Mouse (Mus musculus) T-cell, adult 2 months (primary cell): ENCODE results near the gene Ldlrad3.

Source experiments
- DNase-seq: peaks from one replicate; pipeline ENCODE4 v3.0.0; 2022; ENCODE audit warnings: low spot score

Ldlrad3 gene

GRCm38 (mm10) chr2:102185951-102186561, at the start of gene Ldlrad3:
Gene Ldlrad3, minus strand, starts transcription at chr2:102186385.
- peak; percentile 34 for DNase-seq

DNA sequence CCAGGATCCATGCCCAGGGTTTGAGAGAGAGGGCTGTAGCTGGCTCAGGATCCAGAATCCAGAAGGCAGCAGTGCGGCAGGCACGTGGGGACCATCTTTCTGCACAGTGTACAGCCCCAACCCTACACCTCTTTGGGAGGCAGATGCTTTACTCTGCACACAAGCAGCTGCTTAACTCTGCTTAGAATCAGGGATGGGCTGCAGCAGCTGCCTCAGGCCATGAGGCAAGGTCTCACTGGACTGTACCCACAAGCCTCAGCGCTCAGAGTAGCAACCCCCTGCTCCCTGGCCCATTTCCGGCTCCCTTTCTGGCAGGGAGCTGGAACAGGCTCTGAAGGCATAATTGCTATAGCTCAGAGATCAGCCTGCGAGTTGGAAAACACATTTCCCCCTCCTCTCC, 45.3 kb upstream of the Ldlrad3 start:
- DNase-seq, result no peak

- no peak for DNase-seq
Measured at GRCm38 (mm10) chr2:102229126-102229525, 42.9 kb upstream of the Ldlrad3 start.

DNA sequence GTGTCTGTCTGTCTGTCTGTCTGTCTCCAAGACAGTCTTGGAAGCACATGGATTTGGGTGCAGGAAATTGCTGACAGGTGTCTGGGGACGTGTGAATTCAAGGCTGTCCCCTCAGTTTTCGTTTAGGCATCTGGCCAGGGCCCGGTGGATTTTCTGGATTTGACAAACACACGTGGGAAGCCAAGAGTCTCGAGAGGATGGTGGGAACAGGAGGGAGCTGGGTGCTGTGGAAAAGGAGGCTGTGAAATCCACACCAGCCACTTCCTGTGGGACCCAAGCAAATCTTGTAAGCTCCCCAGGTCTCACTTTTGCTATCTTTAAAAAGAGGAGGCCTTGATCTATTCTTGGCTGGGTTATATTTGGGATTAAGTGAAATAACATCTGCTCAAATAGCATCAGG, 42.1 kb upstream of the Ldlrad3 start:
- DNase-seq, result no peak

- no peak for DNase-seq
Measured at GRCm38 (mm10) chr2:102227839-102228238, 41.7 kb upstream of the Ldlrad3 start.

- no peak for DNase-seq
Measured at GRCm38 (mm10) chr2:102226274-102226673, 40.1 kb upstream of the Ldlrad3 start.

GRCm38 (mm10) chr2:102223355-102224128, 37.4 kb upstream of the Ldlrad3 start:
- no peak for DNase-seq

DNA sequence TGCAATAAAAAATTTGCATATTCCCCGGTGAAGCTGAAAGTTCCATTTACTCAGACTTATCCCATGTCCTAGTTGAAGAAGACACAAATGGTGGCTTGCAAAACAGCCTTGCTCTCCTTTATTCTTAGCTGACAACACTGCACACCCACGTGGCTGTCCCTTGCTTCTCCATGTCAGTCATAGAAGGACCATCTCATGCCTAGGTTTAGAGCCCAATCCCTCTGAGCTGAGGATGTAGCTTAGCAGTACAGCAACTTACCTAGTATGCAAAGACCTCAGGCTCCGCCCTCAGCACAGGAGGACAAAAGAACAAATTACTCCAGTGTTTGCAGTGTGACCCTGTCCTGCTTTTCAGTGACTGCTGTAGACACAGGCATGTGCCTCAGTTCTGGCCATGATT, 36.6 kb upstream of the Ldlrad3 start:
- DNase-seq, result no peak

- DNase-seq, result no peak
Measured at GRCm38 (mm10) chr2:102216817-102217216, 30.6 kb upstream of the Ldlrad3 start.

GRCm38 (mm10) chr2:102212096-102212495, 25.9 kb upstream of the Ldlrad3 start:
- DNase-seq, result no peak

DNA sequence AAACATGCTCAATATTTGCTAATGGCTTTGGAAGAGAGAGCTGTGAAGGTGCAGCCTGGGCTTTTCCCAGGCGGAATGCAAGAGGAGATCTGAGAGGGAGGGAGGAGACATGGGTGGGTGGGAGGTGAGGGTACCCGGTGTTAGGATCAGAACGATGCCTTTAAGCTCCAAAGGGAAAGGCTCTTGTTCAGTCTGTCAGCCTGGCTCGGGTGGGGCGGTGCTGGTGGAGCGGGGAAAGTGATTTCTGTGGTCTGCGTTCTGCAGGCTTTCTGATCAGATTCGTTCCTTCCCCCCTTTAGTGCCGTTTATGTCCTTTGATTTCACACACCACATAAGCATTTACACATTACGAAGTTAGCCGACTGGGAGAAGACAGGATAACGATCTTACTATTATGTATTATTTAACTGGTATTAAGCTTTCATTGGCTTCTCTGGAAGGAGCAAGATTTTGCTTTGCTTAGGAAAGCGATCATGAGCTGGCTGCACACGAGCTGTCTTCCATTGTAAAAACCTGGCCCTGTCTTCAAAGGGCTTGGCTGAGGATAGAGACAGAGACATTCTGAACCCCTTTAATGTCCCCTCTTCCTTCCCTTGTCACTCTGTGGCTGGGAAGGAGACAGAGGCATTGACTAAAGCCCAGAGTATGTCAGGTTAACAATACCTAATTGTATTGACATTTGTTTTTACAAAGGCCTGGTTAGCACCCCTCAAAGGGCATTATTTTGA, 19.7 kb upstream of the Ldlrad3 start:
- DNase-seq, result no peak

DNA sequence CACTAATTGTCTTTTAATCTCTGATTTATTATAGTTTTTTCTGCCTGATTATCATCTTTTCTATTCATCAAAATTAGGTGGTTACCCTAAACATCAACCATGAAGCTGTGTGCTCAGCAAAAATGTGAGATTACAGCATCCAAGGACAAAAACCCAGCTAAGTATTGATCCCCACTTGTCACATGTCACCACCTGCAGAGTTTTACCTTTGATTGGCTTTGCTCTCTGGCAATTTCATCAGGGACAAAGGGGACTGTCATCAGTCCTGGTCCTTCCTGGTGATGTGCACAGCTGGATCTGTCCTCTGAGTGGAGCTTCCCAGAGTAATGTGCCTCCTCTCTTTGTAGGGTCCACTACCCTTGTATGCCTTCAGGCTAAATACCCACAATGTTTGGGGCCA, 17.3 kb upstream of the Ldlrad3 start:
- no peak for DNase-seq

- no peak for DNase-seq
Measured at GRCm38 (mm10) chr2:102202211-102202770, 16.1 kb upstream of the Ldlrad3 start.

DNA sequence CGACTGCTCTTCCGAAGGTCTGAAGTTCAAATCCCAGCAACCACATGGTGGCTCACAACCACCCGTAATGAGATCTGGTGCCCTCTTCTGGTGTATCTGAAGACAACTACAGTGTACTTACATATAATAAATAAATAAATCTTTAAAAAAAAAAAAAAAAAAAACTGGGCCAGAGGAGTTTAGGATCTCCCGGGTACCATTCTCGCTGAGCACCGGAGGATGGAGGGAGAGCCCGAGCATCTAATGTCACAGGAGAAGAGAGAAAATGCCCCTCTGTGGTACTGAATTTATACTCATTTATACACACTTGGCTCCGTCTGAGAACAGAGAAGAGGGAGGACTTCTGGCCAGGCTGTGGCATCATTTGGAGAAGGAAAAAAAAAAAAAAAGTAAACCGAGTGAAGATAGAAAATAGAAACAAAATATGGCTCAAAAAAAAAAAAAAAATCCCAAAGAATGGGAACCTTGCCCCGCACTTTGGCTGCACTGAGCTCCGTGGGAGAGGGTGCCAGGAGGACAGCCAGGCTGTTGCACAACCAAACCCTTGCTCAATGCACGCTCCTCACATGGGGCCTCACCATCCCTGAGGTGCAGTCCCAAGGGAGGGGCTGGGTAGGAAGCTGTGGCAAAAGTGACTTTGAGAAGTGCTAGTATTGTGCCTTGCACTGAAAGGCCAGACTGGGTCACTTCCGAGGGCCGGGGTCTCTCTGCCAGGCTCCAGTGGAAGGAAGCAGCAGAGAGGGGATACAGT, 15.2 kb upstream of the Ldlrad3 start:
- no peak for DNase-seq

DNA sequence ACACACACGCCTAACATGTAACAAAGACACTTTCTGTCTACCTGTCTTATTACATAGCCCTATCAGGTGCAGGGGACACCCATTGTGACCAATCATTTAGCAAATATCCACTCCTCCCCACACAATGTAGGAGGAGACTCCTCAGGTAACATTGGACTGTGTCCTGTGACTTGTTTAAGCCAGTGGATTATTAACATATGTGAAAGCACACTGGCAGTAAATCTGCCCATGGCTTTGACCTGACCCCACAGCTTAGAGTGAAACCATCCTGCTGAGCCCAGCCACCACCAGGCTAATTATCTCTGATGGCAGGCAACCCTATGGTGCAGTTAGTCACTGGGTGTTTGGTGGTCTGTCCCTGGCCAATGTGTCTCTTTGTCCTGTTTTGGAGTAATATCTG, 11.1 kb upstream of the Ldlrad3 start:
- no peak for DNase-seq

GRCm38 (mm10) chr2:102196709-102197108, 10.5 kb upstream of the Ldlrad3 start:
- DNase-seq, result no peak

DNA sequence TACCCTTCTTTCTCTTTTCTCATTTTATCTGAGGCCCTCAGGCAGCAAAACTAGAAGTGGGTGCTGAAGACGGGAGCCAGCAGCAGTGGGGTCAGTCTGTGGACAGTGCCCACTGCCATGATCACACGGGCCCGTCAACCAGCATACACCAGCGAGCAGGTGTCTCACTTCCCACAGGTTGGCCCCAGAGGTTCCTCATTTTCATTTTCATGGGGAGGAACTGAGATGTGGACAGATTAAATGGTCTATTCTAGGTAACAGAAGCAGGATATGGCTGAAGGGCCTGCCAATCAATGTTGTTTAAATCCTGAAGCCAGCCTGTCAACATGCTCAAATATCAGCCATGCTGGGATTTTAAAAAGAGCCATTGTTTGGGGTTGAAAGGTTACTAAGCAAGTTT, 9.3 kb upstream of the Ldlrad3 start:
- DNase-seq, result no peak

GRCm38 (mm10) chr2:102194247-102194646, 8.1 kb upstream of the Ldlrad3 start:
- no peak for DNase-seq

GRCm38 (mm10) chr2:102192943-102193820, 7.0 kb upstream of the Ldlrad3 start:
- DNase-seq, result no peak

GRCm38 (mm10) chr2:102191736-102192135, 5.6 kb upstream of the Ldlrad3 start:
- DNase-seq, result no peak

DNA sequence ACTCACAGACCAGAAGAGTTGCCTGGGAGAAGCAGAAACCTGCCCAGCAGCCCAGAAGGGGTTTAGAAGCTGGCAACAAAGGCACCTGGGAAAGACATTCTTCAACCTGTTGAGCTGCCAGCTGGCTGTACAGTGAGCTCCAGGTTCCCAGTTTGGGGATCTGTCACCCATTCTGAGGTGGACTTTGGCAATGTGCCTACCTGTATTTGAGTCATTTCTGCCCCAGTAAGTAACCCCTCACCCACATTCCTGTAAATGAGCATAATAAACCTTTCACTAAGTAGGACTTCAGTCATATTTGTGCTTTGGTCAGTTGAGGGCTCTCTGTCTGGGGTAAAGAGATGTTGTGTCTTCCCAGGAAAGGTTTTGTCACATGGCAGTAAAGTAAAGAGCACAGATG, 4.8 kb upstream of the Ldlrad3 start:
- DNase-seq, result no peak
